Mouse (Mus musculus): ENCODE measurements around the gene Gab1.

GRCm38 (mm10) chr8:80732326-80732725 is 148.0 kb downstream of the Gab1 start:
- TF ChIP-seq CTCF (conservative IDR thresholded peaks at IDR 0.05; ENCODE audit: low read length): no peak
- TF ChIP-seq NANOG (IDR thresholded peaks at IDR 0.05; ENCODE audit: borderline replicate concordance, low read length): no peak
- TF ChIP-seq POU5F1 (IDR thresholded peaks at IDR 0.05; ENCODE audit: borderline replicate concordance, low read length): no peak

Data from E14TG2a.4 (cell line).